Mouse (Mus musculus): ENCODE measurements at regions not wholly inside any gene's neighbourhood (a gene's known extent, or its start where the extent isn't known, plus 50 kb on each side); places are given as distances from the start of the nearest gene placed in this dataset.

DNA sequence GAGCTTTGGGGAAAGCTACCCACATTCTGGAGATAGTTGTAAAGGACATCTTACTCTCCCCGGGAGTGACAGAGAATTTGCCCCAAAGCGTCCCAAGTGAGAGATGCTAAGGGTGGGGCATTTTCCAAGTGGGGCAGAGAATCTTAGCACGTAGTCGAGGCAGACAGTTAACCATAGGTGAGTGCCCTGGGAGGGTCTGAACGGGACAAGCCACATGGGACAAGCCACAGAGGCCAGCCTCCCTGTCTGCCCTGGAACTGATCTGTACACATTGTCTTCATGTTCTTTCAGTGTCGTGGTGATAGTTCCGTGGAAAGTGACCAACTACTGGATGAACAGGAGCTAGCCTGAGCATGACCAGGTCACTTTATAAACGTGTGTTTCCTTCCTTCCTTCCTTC, 116.6 kb downstream of the Sec23ip start:
- no peaks in the 10 kb centered on the region for H3K4me1 ChIP-seq (ENCODE audit: control insufficient read depth, insufficient read depth, low read length)
- no peak overlapping the region for H3K4me2 ChIP-seq (replicated peaks; ENCODE audit: low read depth, low read length)
- H3K36me3 ChIP-seq (ENCODE audit: control insufficient read depth, insufficient read depth, low read length): no peaks in the 10 kb centered on the region
- no peaks in the 10 kb centered on the region for H3K9me3 ChIP-seq (ENCODE audit: control insufficient read depth, low read length)
- no peak overlapping the region for H3K27ac ChIP-seq (ENCODE audit: low read depth, low read length)
- H3K9ac ChIP-seq (ENCODE audit: low read depth, low read length): no peak overlapping the region
- no peak for ATAC-seq (ENCODE audit: low FRiP score, low TSS enrichment)
- H3K27me3 ChIP-seq (ENCODE audit: control insufficient read depth, insufficient read depth, low read length): no peaks in the 10 kb centered on the region
- 90% methylated on average over 8 of the region's 8 CpGs for WGBS
- H3K4me3 ChIP-seq (ENCODE audit: low read length): no peak overlapping the region

DNA sequence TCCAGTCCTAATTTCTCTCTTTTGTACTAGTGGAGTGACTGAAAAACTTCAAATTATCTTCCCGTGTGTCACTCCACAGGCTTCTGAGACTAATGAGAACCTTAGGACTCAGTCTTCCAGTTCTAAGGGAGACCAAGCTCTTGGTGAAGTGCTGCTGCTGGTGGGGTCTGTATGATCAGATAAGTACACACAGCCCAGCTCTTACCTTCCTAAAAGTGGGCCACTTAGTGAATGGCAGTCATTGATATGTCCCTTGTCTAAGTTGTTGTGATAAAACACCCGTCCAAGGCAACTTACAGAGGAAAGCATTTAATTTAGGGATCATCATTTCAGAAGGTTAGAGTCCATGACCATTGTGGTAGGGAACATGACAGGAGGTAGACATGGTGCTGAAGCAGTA, 124.1 kb downstream of the Sec23ip start:
- Histone ChIP-seq H3K4me3 (ENCODE audit: low read length) (no peak overlapping the region), H3K36me3 (ENCODE audit: control insufficient read depth, insufficient read depth, low read length) (no peaks in the 10 kb centered on the region), H3K4me2 (replicated peaks; ENCODE audit: low read depth, low read length) (no peak overlapping the region), H3K27ac (ENCODE audit: low read depth, low read length) (no peak overlapping the region), H3K9me3 (ENCODE audit: control insufficient read depth, low read length) (no peaks in the 10 kb centered on the region), H3K27me3 (ENCODE audit: control insufficient read depth, insufficient read depth, low read length) (no peaks in the 10 kb centered on the region), H3K9ac (ENCODE audit: low read depth, low read length) (no peak overlapping the region), H3K4me1 (ENCODE audit: control insufficient read depth, insufficient read depth, low read length) (no peaks in the 10 kb centered on the region)
- no peak for ATAC-seq (ENCODE audit: low FRiP score, low TSS enrichment)
- 83% methylated on average over 2 of the region's 2 CpGs for WGBS

DNA sequence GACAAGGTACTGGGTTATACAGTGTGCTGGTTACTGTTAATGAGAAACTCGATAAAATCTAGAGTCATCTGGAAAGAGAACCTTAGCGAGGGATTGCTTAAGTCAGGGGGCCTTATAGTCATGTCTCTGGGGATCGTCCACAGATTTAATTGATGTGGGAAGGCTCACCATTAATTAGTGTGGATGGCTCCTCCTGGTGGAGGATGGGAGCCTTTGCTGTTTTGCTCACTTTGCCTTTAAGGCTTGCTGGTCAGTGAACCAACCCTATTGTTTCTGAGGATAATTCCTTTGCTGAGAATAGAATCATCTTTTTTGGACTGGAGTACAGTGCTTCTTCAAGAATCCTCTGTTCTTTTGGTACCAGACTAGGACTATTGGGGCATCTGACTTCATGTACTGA, 139.3 kb downstream of the Sec23ip start:
- no peak overlapping the region for H3K4me2 ChIP-seq (replicated peaks; ENCODE audit: low read depth, low read length)
- no peak for ATAC-seq (ENCODE audit: low FRiP score, low TSS enrichment)
- no peaks in the 10 kb centered on the region for H3K27me3 ChIP-seq (ENCODE audit: control insufficient read depth, insufficient read depth, low read length)
- no peak overlapping the region for H3K27ac ChIP-seq (ENCODE audit: low read depth, low read length)
- no peaks in the 10 kb centered on the region for H3K4me1 ChIP-seq (ENCODE audit: control insufficient read depth, insufficient read depth, low read length)
- H3K9me3 ChIP-seq (ENCODE audit: control insufficient read depth, low read length): no peaks in the 10 kb centered on the region
- no peaks in the 10 kb centered on the region for H3K36me3 ChIP-seq (ENCODE audit: control insufficient read depth, insufficient read depth, low read length)
- no peak overlapping the region for H3K4me3 ChIP-seq (ENCODE audit: low read length)
- WGBS: 64% methylated on average over 3 of the region's 3 CpGs
- no peak overlapping the region for H3K9ac ChIP-seq (ENCODE audit: low read depth, low read length)

DNA sequence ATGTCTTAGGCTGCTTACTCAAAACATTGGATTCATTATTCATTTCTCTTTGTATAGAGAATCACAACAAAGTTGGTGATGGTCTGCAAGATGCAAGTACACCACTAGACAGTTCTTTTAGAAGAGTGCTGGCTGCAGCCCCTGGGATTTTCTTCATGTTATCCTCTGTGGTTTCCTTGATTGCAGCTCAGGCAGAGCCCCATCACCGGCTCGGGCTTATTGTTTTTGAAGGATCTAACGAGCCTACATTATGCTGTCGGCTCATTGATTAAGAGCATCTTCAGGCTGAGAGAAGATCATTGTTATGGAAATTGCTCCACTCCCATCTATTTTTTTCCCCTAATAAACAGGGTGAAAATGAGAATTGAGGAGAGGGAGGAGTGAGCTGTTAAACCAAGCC, 140.8 kb downstream of the Sec23ip start:
- no peaks in the 10 kb centered on the region for H3K4me1 ChIP-seq (ENCODE audit: control insufficient read depth, insufficient read depth, low read length)
- no peak overlapping the region for H3K4me2 ChIP-seq (replicated peaks; ENCODE audit: low read depth, low read length)
- H3K9me3 ChIP-seq (ENCODE audit: control insufficient read depth, low read length): no peaks in the 10 kb centered on the region
- H3K9ac ChIP-seq (ENCODE audit: low read depth, low read length): no peak overlapping the region
- H3K27me3 ChIP-seq (ENCODE audit: control insufficient read depth, insufficient read depth, low read length): no peaks in the 10 kb centered on the region
- no peaks in the 10 kb centered on the region for H3K36me3 ChIP-seq (ENCODE audit: control insufficient read depth, insufficient read depth, low read length)
- H3K4me3 ChIP-seq (ENCODE audit: low read length): no peak overlapping the region
- ATAC-seq (ENCODE audit: low FRiP score, low TSS enrichment): no peak
- WGBS: 68% methylated on average over 4 of the region's 4 CpGs
- no peak overlapping the region for H3K27ac ChIP-seq (ENCODE audit: low read depth, low read length)

DNA sequence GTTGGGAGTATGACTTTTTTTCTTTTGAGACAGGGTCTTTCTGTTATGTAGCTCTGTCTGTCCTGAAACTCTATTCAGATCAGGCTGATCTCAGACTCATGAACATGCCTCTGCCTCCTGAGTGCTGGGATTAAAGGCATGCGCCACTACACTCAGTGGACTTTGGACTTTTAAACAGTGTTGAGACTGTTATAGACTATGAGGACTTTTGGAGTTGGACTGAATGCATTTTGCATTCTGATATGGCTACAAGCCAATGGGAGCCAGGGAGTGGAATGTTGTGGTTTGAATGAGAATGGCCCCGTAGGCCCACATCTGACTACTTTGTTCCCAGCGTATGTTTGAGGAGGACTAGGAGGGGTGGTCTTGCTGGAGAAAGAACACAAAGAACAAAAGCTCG, 165.4 kb downstream of the Sec23ip start:
- H3K27me3 ChIP-seq (ENCODE audit: control insufficient read depth, insufficient read depth, low read length): no peaks in the 10 kb centered on the region
- ATAC-seq (ENCODE audit: low FRiP score, low TSS enrichment): no peak
- 0 out of 2 replicates have a peak, but pooled peaks cover 2% of the 10 kb centered on the region for H3K9me3 ChIP-seq (ENCODE audit: control insufficient read depth, low read length)
- WGBS: 93% methylated on average over 4 of the region's 4 CpGs
- H3K36me3 ChIP-seq (ENCODE audit: control insufficient read depth, insufficient read depth, low read length): no peaks in the 10 kb centered on the region
- H3K27ac ChIP-seq (ENCODE audit: low read depth, low read length): no peak overlapping the region
- no peak overlapping the region for H3K4me3 ChIP-seq (ENCODE audit: low read length)
- H3K4me1 ChIP-seq (ENCODE audit: control insufficient read depth, insufficient read depth, low read length): no peaks in the 10 kb centered on the region
- H3K9ac ChIP-seq (ENCODE audit: low read depth, low read length): no peak overlapping the region
- no peak overlapping the region for H3K4me2 ChIP-seq (replicated peaks; ENCODE audit: low read depth, low read length)

DNA sequence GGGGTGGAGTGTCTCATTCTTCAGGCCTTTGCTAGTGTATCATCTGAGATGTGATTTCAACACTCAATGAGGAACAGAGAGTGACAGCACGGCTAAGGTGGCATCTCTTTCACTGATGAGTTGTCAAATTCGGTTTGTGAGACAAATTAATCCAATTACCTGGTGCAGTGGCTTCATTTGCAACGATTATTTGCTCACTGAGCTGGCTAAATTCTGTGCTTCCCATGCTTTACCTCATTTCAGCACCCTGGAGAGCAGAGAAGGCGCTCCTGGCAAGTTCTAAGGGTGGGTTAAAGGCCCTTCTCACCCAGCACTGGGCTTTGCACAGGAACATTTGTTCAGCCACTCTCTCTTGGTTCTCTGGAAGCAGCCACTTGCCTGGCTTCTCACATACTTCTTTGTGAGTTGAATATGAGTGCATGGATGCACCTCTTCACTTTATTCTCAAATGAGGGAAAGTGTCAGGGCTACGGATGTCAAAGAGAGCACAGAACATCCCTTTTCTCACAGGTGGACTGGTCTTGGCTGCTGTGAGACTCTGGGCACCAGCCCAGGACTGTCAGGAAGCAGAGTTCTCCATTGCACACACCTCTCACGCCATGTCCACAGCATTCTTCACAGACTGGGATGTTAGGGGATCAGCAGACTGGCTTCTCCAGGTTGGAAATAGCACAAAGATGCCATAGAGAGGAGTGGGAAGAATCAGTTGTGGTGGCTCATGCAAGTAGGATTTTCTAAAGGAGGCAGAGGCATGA, 193.4 kb downstream of the Sec23ip start:
- no peak for ATAC-seq (ENCODE audit: low FRiP score, low TSS enrichment)
- Histone ChIP-seq H3K27ac (ENCODE audit: low read depth, low read length) (no peak overlapping the region), H3K4me3 (ENCODE audit: low read length) (no peak overlapping the region), H3K4me1 (ENCODE audit: control insufficient read depth, insufficient read depth, low read length) (no peaks in the 10 kb centered on the region), H3K9me3 (ENCODE audit: control insufficient read depth, low read length) (no peaks in the 10 kb centered on the region), H3K27me3 (ENCODE audit: control insufficient read depth, insufficient read depth, low read length) (no peaks in the 10 kb centered on the region), H3K9ac (ENCODE audit: low read depth, low read length) (no peak overlapping the region), H3K4me2 (replicated peaks; ENCODE audit: low read depth, low read length) (no peak overlapping the region), H3K36me3 (ENCODE audit: control insufficient read depth, insufficient read depth, low read length) (no peaks in the 10 kb centered on the region)
- 43% methylated on average over 6 of the region's 6 CpGs for WGBS

DNA sequence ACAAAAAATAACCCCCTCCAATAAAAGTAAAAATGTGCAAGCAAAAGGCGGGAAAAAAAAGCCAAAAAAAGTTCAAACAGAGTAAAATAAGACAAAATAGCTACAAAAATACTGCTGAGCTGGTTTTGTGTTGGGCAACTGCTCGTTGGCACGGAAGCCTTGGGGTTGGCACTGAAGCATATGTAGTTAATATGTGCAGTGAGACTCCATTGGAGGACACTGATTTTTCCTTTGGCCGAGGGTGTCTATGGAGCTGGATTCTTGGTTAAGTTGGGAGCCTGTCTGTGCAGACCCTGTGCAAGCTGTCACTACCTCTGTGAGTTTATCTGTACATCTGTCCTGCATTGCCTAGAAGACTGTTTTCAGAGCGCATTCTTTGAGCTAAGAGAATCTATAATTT, 215.8 kb downstream of the Sec23ip start:
- H3K9me3 ChIP-seq (ENCODE audit: control insufficient read depth, low read length): no peaks in the 10 kb centered on the region
- WGBS: 85% methylated on average over 5 of the region's 5 CpGs
- H3K4me2 ChIP-seq (replicated peaks; ENCODE audit: low read depth, low read length): no peak overlapping the region
- no peaks in the 10 kb centered on the region for H3K36me3 ChIP-seq (ENCODE audit: control insufficient read depth, insufficient read depth, low read length)
- no peaks in the 10 kb centered on the region for H3K27me3 ChIP-seq (ENCODE audit: control insufficient read depth, insufficient read depth, low read length)
- no peaks in the 10 kb centered on the region for H3K4me1 ChIP-seq (ENCODE audit: control insufficient read depth, insufficient read depth, low read length)
- H3K4me3 ChIP-seq (ENCODE audit: low read length): no peak overlapping the region
- H3K27ac ChIP-seq (ENCODE audit: low read depth, low read length): no peak overlapping the region
- ATAC-seq (ENCODE audit: low FRiP score, low TSS enrichment): no peak
- no peak overlapping the region for H3K9ac ChIP-seq (ENCODE audit: low read depth, low read length)

DNA sequence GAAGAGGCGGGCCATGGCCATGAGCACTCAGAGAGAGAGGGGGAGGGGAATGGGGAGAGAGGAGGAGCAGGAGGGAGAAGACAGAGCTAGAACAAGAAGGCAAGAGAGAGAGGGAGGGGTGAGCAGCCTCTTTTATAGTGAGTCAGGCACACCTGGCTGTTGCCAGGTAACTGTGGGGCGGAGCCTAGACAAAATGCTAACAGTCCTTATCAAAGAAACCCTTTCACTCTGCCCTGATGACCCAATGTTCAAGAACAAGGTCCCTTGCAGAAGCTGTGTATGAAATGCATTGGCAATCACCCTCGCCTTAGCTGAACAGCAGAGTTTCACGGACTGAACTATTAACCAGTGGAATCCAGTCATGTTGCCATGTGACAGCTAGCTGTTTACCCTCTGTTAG, 235.2 kb downstream of the Sec23ip start:
- no peak for ATAC-seq (ENCODE audit: low FRiP score, low TSS enrichment)
- no peak overlapping the region for H3K27ac ChIP-seq (ENCODE audit: low read depth, low read length)
- no peak overlapping the region for H3K4me3 ChIP-seq (ENCODE audit: low read length)
- no peaks in the 10 kb centered on the region for H3K9me3 ChIP-seq (ENCODE audit: control insufficient read depth, low read length)
- WGBS: 81% methylated on average over 4 of the region's 4 CpGs
- no peaks in the 10 kb centered on the region for H3K36me3 ChIP-seq (ENCODE audit: control insufficient read depth, insufficient read depth, low read length)
- H3K4me2 ChIP-seq (replicated peaks; ENCODE audit: low read depth, low read length): no peak overlapping the region
- H3K4me1 ChIP-seq (ENCODE audit: control insufficient read depth, insufficient read depth, low read length): no peaks in the 10 kb centered on the region
- no peaks in the 10 kb centered on the region for H3K27me3 ChIP-seq (ENCODE audit: control insufficient read depth, insufficient read depth, low read length)
- H3K9ac ChIP-seq (ENCODE audit: low read depth, low read length): no peak overlapping the region

DNA sequence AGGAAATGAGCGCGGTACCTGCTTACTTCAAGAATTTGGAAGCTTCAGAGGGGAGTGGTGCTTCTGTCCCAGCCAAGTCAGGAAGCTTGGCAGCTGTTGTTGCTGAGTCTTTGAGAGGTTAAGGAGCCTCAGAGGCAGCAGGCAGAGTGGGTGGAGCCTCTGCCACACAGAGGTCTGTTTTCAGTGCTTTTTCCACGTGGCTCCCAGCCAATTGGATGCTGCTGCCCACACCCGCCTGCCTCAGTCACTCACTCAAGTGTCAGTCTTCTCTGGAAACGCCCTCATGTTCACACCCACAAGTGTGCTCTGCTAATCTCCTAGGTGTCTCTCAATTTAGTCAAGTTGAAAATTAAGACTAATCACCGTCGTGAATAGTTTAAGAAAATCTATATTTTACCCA, 236.1 kb downstream of the Sec23ip start:
- H3K9ac ChIP-seq (ENCODE audit: low read depth, low read length): no peak overlapping the region
- 64% methylated on average over 7 of the region's 7 CpGs for WGBS
- ATAC-seq (ENCODE audit: low FRiP score, low TSS enrichment): no peak

More for the DNA sequence above, 236.1 kb downstream of the Sec23ip start:
- no peaks in the 10 kb centered on the region for H3K4me1 ChIP-seq (ENCODE audit: control insufficient read depth, insufficient read depth, low read length)
- no peaks in the 10 kb centered on the region for H3K36me3 ChIP-seq (ENCODE audit: control insufficient read depth, insufficient read depth, low read length)
- no peaks in the 10 kb centered on the region for H3K27me3 ChIP-seq (ENCODE audit: control insufficient read depth, insufficient read depth, low read length)
- no peaks in the 10 kb centered on the region for H3K9me3 ChIP-seq (ENCODE audit: control insufficient read depth, low read length)
- H3K4me2 ChIP-seq (replicated peaks; ENCODE audit: low read depth, low read length): no peak overlapping the region
- H3K27ac ChIP-seq (ENCODE audit: low read depth, low read length): no peak overlapping the region
- no peak overlapping the region for H3K4me3 ChIP-seq (ENCODE audit: low read length)

All from kidney, embryonic 14.5 days (tissue).